Mouse (Mus musculus) lung, embryonic 16.5 days (tissue): ENCODE measurements at regions not wholly inside any gene's neighbourhood (a gene's known extent, or its start where the extent isn't known, plus 50 kb on each side); places are given as distances from the start of the nearest gene placed in this dataset.
A peak's percentile ranks its signal among the peaks of the same experiment; 100 is the strongest.

Experiments used
- ATAC-seq: fragments of 200-750 bp; cut with Nextera tagmentation; 2 replicates; pipeline ENCODE4 v1.8.0; 2017; ENCODE audit warnings: low read depth, mild to moderate bottlenecking, moderate library complexity
- H3K27ac ChIP-seq: fragments of 300-500 bp; sonication (generic); 2 replicates; pipeline ENCODE4 v1.5.1; 2014; ENCODE audit warnings: mild to moderate bottlenecking, control low read depth, low read length
- H3K27me3 ChIP-seq: fragments of 300-500 bp; sonication (generic); 2 replicates; pipeline ENCODE4 v1.6.1; 2014; ENCODE audit warnings: low read depth, low read length, mixed read lengths; ENCODE audit not compliant: control insufficient read depth, insufficient read depth
- H3K36me3 ChIP-seq: fragments of 300-500 bp; sonication (generic); 2 replicates; pipeline ENCODE4 v1.6.1; 2014; ENCODE audit warnings: low read length; ENCODE audit not compliant: control insufficient read depth, insufficient read depth
- H3K4me1 ChIP-seq: fragments of 300-500 bp; sonication (generic); replicated peaks from 2 replicates; pipeline ENCODE4 v1.6.1; 2014; ENCODE audit warnings: low read length, mixed read lengths; ENCODE audit not compliant: control insufficient read depth, insufficient read depth
- H3K4me2 ChIP-seq: fragments of 300-500 bp; sonication (generic); 2 replicates; pipeline ENCODE4 v1.6.1; 2014; ENCODE audit warnings: low read depth, low read length, control low read depth
- H3K4me3 ChIP-seq: fragments of 300-500 bp; sonication (generic); 2 replicates; pipeline ENCODE4 v1.5.1; 2014; ENCODE audit warnings: mild to moderate bottlenecking, low read length, control low read depth
- H3K9ac ChIP-seq: fragments of 300-500 bp; sonication (generic); 2 replicates; pipeline ENCODE4 v1.6.1; 2014; ENCODE audit warnings: low read length, control low read depth
- H3K9me3 ChIP-seq: fragments of 300-500 bp; sonication (generic); 2 replicates; pipeline ENCODE4 v1.6.1; 2016; ENCODE audit warnings: low read length; ENCODE audit not compliant: control insufficient read depth
- WGBS: fragments of 180-500 bp; shearing (Covaris S2); extraction: QIAGEN DNeasy Blood & Tissue Kit; methylation state at CpG from one replicate; pipeline ENCODE4 v1.1.7; 2014; 5-methylcytosine and 5-hydroxymethylcytosine counted together

DNA sequence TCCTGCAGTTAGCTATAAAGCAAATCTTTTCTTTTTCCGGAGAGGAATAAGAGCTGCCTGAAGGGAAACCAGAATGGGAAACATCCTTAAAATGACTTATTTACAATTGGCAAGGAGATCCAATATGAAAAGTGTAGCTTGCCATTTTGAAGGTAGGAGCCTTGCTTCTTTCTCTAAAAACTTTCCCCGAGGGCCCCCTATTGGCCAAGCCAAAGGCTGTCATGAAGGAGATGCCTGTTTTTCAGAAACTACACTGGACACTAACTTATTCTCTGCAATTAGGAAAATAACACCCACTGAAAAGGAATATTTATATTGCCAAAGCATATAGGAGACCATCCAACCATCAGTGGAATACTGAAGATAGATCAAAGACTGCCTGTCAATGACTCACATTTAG, 312.8 kb upstream of the Thrb start:
- H3K27me3 ChIP-seq = no peaks in the 10 kb centered on the region
- no peak overlapping the region for H3K9ac ChIP-seq
- no peak overlapping the region for H3K27ac ChIP-seq
- 70% methylated on average over 2 of the region's 2 CpGs for WGBS
- H3K9me3 ChIP-seq = no peaks in the 10 kb centered on the region
- H3K4me3 ChIP-seq = no peak overlapping the region
- no peak for ATAC-seq
- H3K4me2 ChIP-seq = no peak overlapping the region
- H3K4me1 ChIP-seq = no peaks in the 10 kb centered on the region; the same call in 1 of the 2 replicates
- H3K36me3 ChIP-seq = no peaks in the 10 kb centered on the region

- ATAC-seq = peak; percentile 65
- H3K9me3 ChIP-seq = no peaks in the 10 kb centered on the region
- H3K9ac ChIP-seq = no peak overlapping the region
- no peak overlapping the region for H3K4me3 ChIP-seq
- H3K4me2 ChIP-seq = no peak overlapping the region
- no peaks in the 10 kb centered on the region for H3K27me3 ChIP-seq
- H3K36me3 ChIP-seq = no peaks in the 10 kb centered on the region
- H3K4me1 ChIP-seq = no peaks in the 10 kb centered on the region; the same call in 1 of the 2 replicates
- 33% methylated on average over 4 of the region's 4 CpGs for WGBS
- H3K27ac ChIP-seq = no peak overlapping the region
These were observed 307.6 kb upstream of the Thrb start for GRCm38 (mm10) chr14:17352324-17353037.

DNA sequence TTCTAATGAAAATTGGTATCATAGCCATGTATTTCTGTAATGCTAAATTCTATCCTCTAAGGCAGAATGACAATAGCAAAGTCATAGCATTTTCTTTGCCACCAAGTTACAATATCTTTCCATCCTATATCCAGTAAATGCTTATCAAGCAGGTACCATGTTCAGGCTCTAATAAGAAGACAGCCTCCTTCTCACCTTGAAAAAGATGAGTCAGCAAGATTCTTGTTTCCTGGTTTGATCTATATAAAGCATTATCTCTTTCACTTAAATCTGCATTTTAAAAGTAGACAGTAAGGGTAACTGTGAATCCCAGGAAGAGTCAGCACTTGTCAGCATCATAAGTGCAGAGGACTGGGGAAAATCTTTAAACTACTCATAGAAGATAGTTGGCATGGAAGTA, 298.2 kb upstream of the Thrb start:
- Histone ChIP-seq H3K4me1 (0 out of 2 replicates have a peak, but pooled peaks cover 4% of the 10 kb centered on the region), H3K9ac (no peak overlapping the region), H3K4me3 (no peak overlapping the region), H3K9me3 (no peaks in the 10 kb centered on the region), H3K36me3 (no peaks in the 10 kb centered on the region), H3K27ac (no peak overlapping the region), H3K4me2 (no peak overlapping the region), H3K27me3 (no peaks in the 10 kb centered on the region)
- no peak for ATAC-seq

DNA sequence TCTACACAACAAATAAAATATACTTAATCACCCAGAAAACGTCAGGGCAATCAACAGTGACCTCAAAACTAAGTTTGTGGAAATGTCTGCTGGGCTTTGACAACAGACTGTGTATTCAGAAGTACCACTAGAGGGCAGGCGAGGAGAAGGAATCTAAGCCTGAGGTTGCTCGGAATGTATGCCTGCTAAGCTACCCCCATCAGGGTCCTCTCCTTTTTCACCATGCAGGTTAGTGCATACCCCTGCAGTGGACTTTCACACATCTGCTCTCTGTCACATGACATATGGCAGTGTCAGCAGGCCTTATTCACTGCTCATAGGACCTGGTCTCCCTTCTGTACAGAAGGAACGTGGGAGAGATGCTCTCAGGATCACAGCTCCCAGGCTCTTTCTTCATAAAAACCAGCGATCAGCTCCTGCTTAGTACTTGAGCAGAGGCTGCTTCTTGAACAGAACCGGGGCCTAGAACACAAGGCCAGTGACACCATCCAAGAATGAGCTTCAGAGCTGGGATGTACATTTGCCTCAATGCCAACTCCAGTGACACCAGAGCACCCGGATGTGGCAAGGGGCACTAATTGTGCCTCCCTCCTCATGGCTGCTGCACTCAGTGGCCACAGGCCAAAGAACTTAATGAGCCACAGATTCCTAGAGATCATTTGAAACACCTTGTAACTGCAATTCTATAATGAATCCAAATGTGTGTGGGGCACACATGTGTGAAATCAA, 257.1 kb upstream of the Thrb start:
- peak; percentile 65 for ATAC-seq
- WGBS = 40% methylated on average over 7 of the region's 7 CpGs

GRCm38 (mm10) chr14:17405551-17406336, 254.3 kb upstream of the Thrb start:
- no peaks in the 10 kb centered on the region for H3K36me3 ChIP-seq
- H3K27me3 ChIP-seq = no peaks in the 10 kb centered on the region
- ATAC-seq = no peak

More for the DNA sequence above, 257.1 kb upstream of the Thrb start:
- peaks cover 2% of the 10 kb centered on the region for H3K4me1 ChIP-seq
- no peak overlapping the region for H3K4me3 ChIP-seq
- H3K27ac ChIP-seq = no peak overlapping the region
- no peaks in the 10 kb centered on the region for H3K9me3 ChIP-seq
- H3K27me3 ChIP-seq = no peaks in the 10 kb centered on the region
- no peak overlapping the region for H3K4me2 ChIP-seq
- H3K36me3 ChIP-seq = no peaks in the 10 kb centered on the region
- no peak overlapping the region for H3K9ac ChIP-seq

DNA sequence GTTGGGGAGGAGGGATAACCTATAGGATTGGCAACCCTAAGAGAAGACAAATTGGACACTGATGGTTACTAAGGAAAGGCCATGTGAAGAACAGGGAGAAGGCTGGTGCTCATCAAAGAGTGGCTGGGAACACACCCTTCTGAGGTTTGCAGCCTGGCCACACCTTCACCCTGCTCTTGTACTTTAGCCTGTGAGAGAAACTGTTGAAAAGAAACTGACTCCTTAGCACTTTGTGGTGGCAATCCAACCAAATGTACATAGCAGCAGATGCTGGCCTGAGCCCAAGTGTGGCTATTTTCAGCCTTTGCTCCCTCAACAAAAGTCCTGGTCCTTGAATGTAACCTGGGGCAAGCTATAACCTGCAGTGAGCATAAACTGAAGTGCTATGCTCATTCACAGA, 253.2 kb upstream of the Thrb start:
- H3K27ac ChIP-seq = peak overlapping the region; percentile 36; the same call in 1 of the 2 replicates
- no peak overlapping the region for H3K4me2 ChIP-seq
- peak; percentile 24 for ATAC-seq
- H3K36me3 ChIP-seq = no peaks in the 10 kb centered on the region
- H3K4me1 ChIP-seq = peaks cover 10% of the 10 kb centered on the region
- no peaks in the 10 kb centered on the region for H3K9me3 ChIP-seq
- H3K4me3 ChIP-seq = no peak overlapping the region
- no peaks in the 10 kb centered on the region for H3K27me3 ChIP-seq
- H3K9ac ChIP-seq = no peak overlapping the region

More at GRCm38 (mm10) chr14:17405551-17406336, 254.3 kb upstream of the Thrb start:
- Histone ChIP-seq H3K27ac (no peak overlapping the region), H3K9ac (no peak overlapping the region), H3K4me2 (no peak overlapping the region), H3K9me3 (no peaks in the 10 kb centered on the region), H3K4me1 (peaks cover 8% of the 10 kb centered on the region), H3K4me3 (no peak overlapping the region)
- WGBS = 65% methylated on average over 2 of the region's 2 CpGs

DNA sequence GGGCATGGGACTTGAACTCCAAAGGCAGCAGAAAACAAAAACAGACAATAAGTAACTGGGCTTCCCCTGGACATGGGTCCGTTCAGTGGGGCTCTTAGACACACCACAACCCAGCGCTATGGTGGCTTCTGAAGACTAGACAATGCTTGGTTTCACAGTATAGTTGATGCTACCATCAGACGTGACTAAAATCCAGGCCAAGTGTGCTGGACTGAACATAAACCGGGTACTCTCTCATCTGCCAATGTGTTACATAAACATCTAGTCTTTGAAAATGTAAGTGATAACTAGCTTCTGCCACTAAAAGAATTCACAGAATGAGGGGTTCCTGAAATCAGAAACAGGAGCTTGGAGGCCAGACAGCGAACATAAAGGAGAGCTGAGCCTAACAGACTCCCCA, 251.7 kb upstream of the Thrb start:
- H3K36me3 ChIP-seq = no peaks in the 10 kb centered on the region
- 36% methylated on average over 5 of the region's 5 CpGs for WGBS
- H3K27me3 ChIP-seq = no peaks in the 10 kb centered on the region
- H3K4me1 ChIP-seq = peaks cover 10% of the 10 kb centered on the region
- no peak overlapping the region for H3K4me3 ChIP-seq
- no peak overlapping the region for H3K9ac ChIP-seq
- H3K9me3 ChIP-seq = no peaks in the 10 kb centered on the region
- peak overlapping the region; percentile 64 for H3K27ac ChIP-seq
- no peak overlapping the region for H3K4me2 ChIP-seq
- ATAC-seq = peak; percentile 58

- H3K4me2 ChIP-seq = no peak overlapping the region
- ATAC-seq = peak; percentile 39; the same call in 1 of the 2 replicates
- peaks cover 10% of the 10 kb centered on the region for H3K4me1 ChIP-seq
- H3K9me3 ChIP-seq = no peaks in the 10 kb centered on the region
- 48% methylated on average over 1 of the region's 1 CpGs for WGBS
- H3K36me3 ChIP-seq = no peaks in the 10 kb centered on the region
- H3K9ac ChIP-seq = no peak overlapping the region
- H3K4me3 ChIP-seq = no peak overlapping the region
- H3K27ac ChIP-seq = peak overlapping the region; percentile 64
- H3K27me3 ChIP-seq = no peaks in the 10 kb centered on the region
These were observed 251.2 kb upstream of the Thrb start for GRCm38 (mm10) chr14:17408813-17409212.

DNA sequence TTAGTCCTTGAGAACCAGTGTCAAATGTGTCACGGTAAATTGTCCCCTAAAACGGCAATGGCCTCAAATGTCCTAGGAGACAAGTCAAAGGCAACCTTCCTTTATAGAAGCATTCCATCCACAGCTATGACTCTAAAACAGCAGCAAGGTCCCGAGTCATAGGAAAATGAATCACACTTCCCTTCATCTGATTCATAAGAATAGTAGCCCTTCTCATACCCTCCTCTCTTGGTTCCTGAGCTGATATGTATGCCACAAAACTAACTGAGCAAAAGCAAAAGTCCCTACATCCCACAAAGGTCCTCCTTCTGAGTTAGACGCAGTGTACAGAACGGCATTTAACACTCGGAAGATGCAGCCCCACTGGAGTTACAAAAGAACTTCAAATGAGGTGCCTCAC, 250.6 kb upstream of the Thrb start:
- 85% methylated on average over 6 of the region's 6 CpGs for WGBS
- no peaks in the 10 kb centered on the region for H3K9me3 ChIP-seq
- H3K36me3 ChIP-seq = no peaks in the 10 kb centered on the region
- no peak for ATAC-seq
- no peak overlapping the region for H3K4me2 ChIP-seq
- H3K4me3 ChIP-seq = no peak overlapping the region
- H3K9ac ChIP-seq = no peak overlapping the region
- H3K27me3 ChIP-seq = no peaks in the 10 kb centered on the region
- H3K27ac ChIP-seq = 0 out of 2 replicates have a peak overlapping the region, but pooled peaks have one; percentile 15
- H3K4me1 ChIP-seq = peaks cover 13% of the 10 kb centered on the region
